Mouse (Mus musculus) CD4-positive helper T cell, adult 2 months (primary cell): ENCODE measurements around the gene Olfr733.

Experiments used
- DNase-seq: peaks from one replicate; pipeline ENCODE4 v3.0.0-alpha.2; 2012; ENCODE audit warnings: low read depth, missing footprints, low spot score

Olfr733 gene

DNA sequence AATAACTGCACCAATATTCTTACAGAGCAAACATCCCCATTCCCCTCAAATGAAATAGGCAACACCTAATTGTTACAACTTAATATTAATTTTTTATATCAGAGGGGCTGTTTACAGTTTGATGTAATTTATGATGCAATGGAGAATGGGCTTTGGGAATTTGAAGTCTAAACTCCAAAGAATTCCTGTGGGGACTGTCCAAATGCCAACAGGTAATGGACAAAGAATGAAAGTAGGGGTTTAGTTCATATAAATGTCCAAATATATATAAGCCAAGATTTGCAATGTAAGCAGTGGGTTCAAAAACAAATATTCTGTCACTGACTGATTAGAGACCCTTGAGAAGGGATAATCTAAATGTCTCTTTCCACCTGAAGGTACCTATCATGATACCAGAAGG is at the start of gene Olfr733:
Gene Olfr733 (minus strand): TSS at position 101 of the 400 bp plus-strand sequence.
- DNase-seq, result no peak

GRCm38 (mm10) chr14:50348796-50349195 is 47.5 kb upstream of the Olfr733 start, which contains the start of gene Olfr735:
Gene Olfr735, minus strand, starts transcription at chr14:50348872.
- DNase-seq, result no peak

GRCm38 (mm10) chr14:50326661-50327060 is 25.3 kb upstream of the Olfr733 start, which contains the start of gene Olfr734:
Gene Olfr734, minus strand, starts transcription at chr14:50326761.
- DNase-seq, result no peak

- no peak for DNase-seq
Measured at GRCm38 (mm10) chr14:50284106-50284505, 17.2 kb downstream of the Olfr733 start, which contains the start of gene Olfr732. Gene Olfr732, minus strand, starts transcription at chr14:50284206.
